Mouse (Mus musculus) forebrain, embryonic 15.5 days (tissue): Measurements from ENCODE around the gene Dmbx1. TPM values are rescaled to one million over a fixed set of nuclear protein-coding genes. Genes with fewer than 3 reads are reported as not detected.

Experiments
- ATAC-seq: fragments of 200-750 bp; cut with Nextera tagmentation; replicated peaks from 2 replicates; pipeline ENCODE4 v1.8.0; 2017; ENCODE audit warnings: mild to moderate bottlenecking, moderate TSS enrichment, moderate library complexity
- H3K27ac ChIP-seq: fragments of 300-500 bp; sonication (generic); replicated peaks from 2 replicates; pipeline ENCODE4 v1.5.1; 2015; ENCODE audit warnings: mild to moderate bottlenecking, inconsistent platforms
- H3K27me3 ChIP-seq: fragments of 300-500 bp; sonication (generic); 2 replicates; pipeline ENCODE4 v1.6.1; 2015; ENCODE audit warnings: inconsistent platforms
- H3K36me3 ChIP-seq: fragments of 300-500 bp; sonication (generic); 2 replicates; pipeline ENCODE4 v1.6.1; 2015; ENCODE audit warnings: mild to moderate bottlenecking, inconsistent platforms
- H3K4me1 ChIP-seq: fragments of 300-500 bp; sonication (generic); 2 replicates; pipeline ENCODE4 v1.6.1; 2015; ENCODE audit warnings: inconsistent platforms
- H3K4me2 ChIP-seq: fragments of 300-500 bp; sonication (generic); replicated peaks from 2 replicates; pipeline ENCODE4 v1.6.1; 2015; ENCODE audit warnings: mild to moderate bottlenecking, inconsistent platforms
- H3K4me3 ChIP-seq: fragments of 300-500 bp; sonication (generic); 2 replicates; pipeline ENCODE4 v1.5.1; 2015; ENCODE audit warnings: mild to moderate bottlenecking, inconsistent platforms
- H3K9ac ChIP-seq: fragments of 300-500 bp; sonication (generic); replicated peaks from 2 replicates; pipeline ENCODE4 v1.6.1; 2015; ENCODE audit warnings: mild to moderate bottlenecking, inconsistent platforms
- H3K9me3 ChIP-seq: fragments of 300-500 bp; sonication (generic); 2 replicates; pipeline ENCODE4 v1.6.1; 2016; ENCODE audit warnings: inconsistent platforms
- WGBS: fragments of 180-500 bp; shearing (Covaris S2); methylation state at CpG from one replicate; pipeline ENCODE4 v1.1.7; 2015; ENCODE audit warnings: mixed read lengths; 5-methylcytosine and 5-hydroxymethylcytosine counted together
- polyA plus RNA-seq: library from polyadenylated mRNA; unstranded; fragments of >200 nt; fragmentation: Nextera tagmentation; extraction: Ambion mirVana; gene quantifications from 2 replicates; pipeline ENCODE4 v1.2.1, GENCODE M21; 2015

The Dmbx1 gene
- polyA plus RNA-seq: 0.23 TPM in 1 of 2 replicates, not detected in the other

DNA sequence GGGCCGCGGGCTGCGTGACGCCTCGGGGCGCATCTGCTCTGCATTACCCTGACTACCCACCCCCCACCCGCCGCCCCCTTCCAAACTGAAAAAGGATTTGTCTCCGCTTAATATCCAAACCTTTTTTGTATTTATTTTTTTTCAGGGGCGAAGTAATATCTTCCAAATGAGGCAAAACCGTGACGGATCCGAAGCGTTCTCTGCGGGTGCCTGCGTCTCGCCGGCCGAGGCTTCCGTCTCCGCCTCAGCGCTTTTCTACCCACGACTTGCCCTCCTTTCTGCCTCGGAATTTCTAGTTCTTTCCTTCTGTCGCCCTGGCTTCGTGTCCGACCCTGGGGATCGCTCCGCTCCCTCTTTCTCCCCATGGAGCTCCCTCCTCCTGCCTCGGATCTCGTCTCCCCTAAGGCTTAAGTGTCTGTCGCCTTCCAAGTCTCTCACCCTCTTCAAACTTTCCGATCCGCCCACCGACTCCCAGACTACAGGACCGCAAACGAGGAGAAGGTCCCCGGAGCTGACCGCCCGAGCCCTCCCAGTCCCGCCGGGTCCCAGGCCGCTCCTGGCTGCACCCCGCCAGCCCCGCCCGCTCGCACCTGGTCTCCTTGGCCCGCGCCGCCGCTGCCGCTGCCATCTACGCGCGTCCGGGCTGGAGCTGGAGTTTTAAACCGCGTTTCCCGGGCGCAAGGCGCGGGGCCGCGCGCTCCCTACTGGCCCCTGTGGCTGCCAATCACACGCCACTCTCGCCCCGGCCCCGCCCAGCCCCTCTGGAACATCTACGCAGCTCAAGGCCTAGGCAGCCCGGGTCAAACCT, at the start of gene Dmbx1:
Gene Dmbx1 (minus strand): TSS at position 632 of the 808 bp plus-strand sequence.
- peak within 1 kb of the TSS; percentile 24 for H3K4me3 ChIP-seq
- H3K9ac ChIP-seq: no peak within 1 kb of the TSS
- H3K9me3 ChIP-seq: no peaks in the 10 kb centered on the region
- no peak within 1 kb of the TSS for H3K27ac ChIP-seq
- peaks cover 23% of the 10 kb centered on the region for H3K4me1 ChIP-seq
- no peaks in the 10 kb centered on the region for H3K36me3 ChIP-seq
- peaks cover 90% of the 10 kb centered on the region for H3K27me3 ChIP-seq
- WGBS: under 1% methylated on average over 71 of the region's 71 CpGs
- ATAC-seq: peak; percentile 33; the same call in 1 of the 2 replicates
- H3K4me2 ChIP-seq: peak within 1 kb of the TSS; percentile 43

GRCm38 (mm10) chr4:115989382-115989781, 49.7 kb upstream of the Dmbx1 start:
- Histone ChIP-seq H3K27me3 (peaks cover 8% of the 10 kb centered on the region; the same call in 1 of the 2 replicates), H3K27ac (no peak overlapping the region), H3K4me1 (no peaks in the 10 kb centered on the region), H3K4me3 (no peak overlapping the region), H3K9ac (no peak overlapping the region), H3K9me3 (0 out of 2 replicates have a peak, but pooled peaks cover 3% of the 10 kb centered on the region), H3K36me3 (no peaks in the 10 kb centered on the region), H3K4me2 (no peak overlapping the region)
- WGBS: 82% methylated on average over 7 of the region's 7 CpGs
- ATAC-seq: no peak

DNA sequence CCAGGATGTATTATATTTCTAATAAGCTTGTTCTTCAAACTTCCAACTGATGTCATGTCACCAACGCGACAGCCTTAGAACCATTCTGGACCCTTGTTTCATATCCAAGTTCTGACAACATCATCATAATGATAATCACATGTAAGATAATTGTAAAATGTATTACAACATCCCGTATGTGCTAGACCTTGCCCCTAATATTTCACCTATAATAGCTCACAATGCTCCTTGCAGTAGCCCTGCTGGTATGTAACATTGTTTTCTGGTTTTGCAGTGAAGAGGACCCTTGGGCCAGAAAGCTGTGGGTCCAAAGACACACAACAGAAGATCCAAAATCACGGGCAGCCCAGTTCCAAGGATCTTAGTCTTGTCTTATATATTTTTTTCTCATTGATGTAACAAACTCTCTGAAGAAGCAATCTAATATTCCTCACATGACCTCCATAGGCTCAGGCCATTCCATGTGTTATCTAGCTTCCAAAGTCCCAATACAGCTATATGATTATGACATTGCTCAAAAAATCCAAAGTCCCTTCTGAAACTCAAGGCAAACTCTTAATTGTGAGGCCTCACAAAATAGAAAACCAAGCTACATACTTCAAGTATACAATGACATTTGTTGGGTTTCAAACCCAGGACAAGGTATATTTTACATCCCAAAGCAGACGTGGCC, 48.3 kb upstream of the Dmbx1 start:
- Histone ChIP-seq H3K36me3 (no peaks in the 10 kb centered on the region), H3K4me3 (no peak overlapping the region), H3K27ac (no peak overlapping the region), H3K9me3 (0 out of 2 replicates have a peak, but pooled peaks cover 3% of the 10 kb centered on the region), H3K4me1 (0 out of 2 replicates have a peak, but pooled peaks cover 2% of the 10 kb centered on the region), H3K9ac (no peak overlapping the region), H3K4me2 (no peak overlapping the region), H3K27me3 (peaks cover 19% of the 10 kb centered on the region)
- WGBS: 79% methylated on average over 5 of the region's 5 CpGs
- no peak for ATAC-seq

DNA sequence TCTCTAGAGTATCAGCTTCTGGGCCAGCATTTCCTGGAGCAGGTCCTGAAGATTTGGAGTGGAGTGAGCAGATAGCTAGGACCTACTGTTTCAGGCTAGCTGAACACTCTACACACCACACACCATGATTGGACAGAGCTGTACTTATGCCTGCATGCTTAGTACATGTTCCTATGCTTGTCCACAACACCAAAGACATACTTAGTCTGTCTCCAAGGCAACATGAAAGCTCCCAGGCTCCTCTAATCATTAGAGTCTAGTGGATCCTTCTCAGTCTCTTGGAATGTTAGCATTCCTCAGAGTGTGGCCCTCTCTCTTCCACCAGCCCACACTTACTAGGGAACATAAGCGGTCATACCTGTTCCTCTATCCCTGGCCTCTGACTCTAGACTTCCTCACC, 47.7 kb upstream of the Dmbx1 start:
- H3K4me1 ChIP-seq: 0 out of 2 replicates have a peak, but pooled peaks cover 2% of the 10 kb centered on the region
- peaks cover 19% of the 10 kb centered on the region for H3K27me3 ChIP-seq
- H3K36me3 ChIP-seq: no peaks in the 10 kb centered on the region
- H3K4me3 ChIP-seq: no peak overlapping the region
- no peak overlapping the region for H3K9ac ChIP-seq
- 0 out of 2 replicates have a peak, but pooled peaks cover 3% of the 10 kb centered on the region for H3K9me3 ChIP-seq
- 87% methylated on average over 1 of the region's 1 CpGs for WGBS
- no peak for ATAC-seq
- H3K4me2 ChIP-seq: no peak overlapping the region
- no peak overlapping the region for H3K27ac ChIP-seq

GRCm38 (mm10) chr4:115984967-115985366, 45.2 kb upstream of the Dmbx1 start:
- Histone ChIP-seq H3K36me3 (no peaks in the 10 kb centered on the region), H3K4me3 (no peak overlapping the region), H3K9me3 (no peaks in the 10 kb centered on the region), H3K27me3 (peaks cover 38% of the 10 kb centered on the region), H3K4me2 (no peak overlapping the region), H3K4me1 (0 out of 2 replicates have a peak, but pooled peaks cover 2% of the 10 kb centered on the region), H3K9ac (no peak overlapping the region), H3K27ac (no peak overlapping the region)
- no peak for ATAC-seq
- 35% methylated on average over 8 of the region's 8 CpGs for WGBS

DNA sequence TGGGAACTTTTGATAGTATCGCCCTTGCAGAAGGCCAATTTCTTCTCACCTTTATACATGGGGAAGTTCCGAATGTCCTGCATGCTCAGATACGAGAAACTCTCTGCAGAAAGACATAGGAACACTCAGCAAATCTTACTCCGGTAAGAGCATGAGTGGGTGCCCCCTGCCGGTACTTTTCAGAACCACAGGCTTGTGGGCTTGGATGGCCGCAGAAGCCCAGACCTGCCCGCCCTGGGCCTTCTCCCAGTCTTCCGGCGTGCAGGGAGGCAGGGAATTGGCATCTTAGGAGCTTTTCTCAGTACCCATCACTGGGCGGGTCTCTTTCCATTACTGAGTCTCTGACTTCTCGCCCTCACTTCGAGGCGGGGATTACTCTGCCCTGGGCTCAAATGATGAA, 44.4 kb upstream of the Dmbx1 start:
- WGBS: 2% methylated on average over 13 of the region's 13 CpGs
- Histone ChIP-seq H3K9ac (no peak overlapping the region), H3K27ac (no peak overlapping the region), H3K4me3 (no peak overlapping the region), H3K36me3 (no peaks in the 10 kb centered on the region), H3K4me1 (peaks cover 10% of the 10 kb centered on the region), H3K9me3 (no peaks in the 10 kb centered on the region), H3K4me2 (no peak overlapping the region), H3K27me3 (peaks cover 47% of the 10 kb centered on the region)
- 0 out of 2 replicates have a peak, but pooled peaks have one; percentile 35 for ATAC-seq

DNA sequence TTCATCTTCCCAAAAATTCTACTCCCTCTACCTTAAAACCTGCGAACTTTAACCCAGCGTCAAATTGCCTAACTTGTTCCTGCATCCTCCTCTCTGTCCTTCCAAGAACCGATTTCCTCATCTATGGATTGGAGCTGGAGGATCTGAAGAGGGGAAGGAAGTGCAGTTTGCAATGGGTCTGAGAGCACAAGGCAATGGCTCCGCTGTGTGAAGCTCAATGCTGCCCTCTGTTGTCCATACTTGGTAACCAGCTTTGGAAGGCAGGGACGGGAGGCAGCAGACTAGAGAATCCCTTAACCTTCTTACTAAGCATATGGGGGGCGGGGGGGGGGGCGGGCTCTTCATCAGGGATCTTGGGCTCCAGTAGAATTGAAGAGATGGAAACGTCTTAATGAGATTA, 41.0 kb upstream of the Dmbx1 start:
- Histone ChIP-seq H3K4me2 (no peak overlapping the region), H3K4me1 (peaks cover 11% of the 10 kb centered on the region), H3K36me3 (no peaks in the 10 kb centered on the region), H3K27me3 (peaks cover 81% of the 10 kb centered on the region), H3K4me3 (no peak overlapping the region), H3K9me3 (no peaks in the 10 kb centered on the region), H3K27ac (no peak overlapping the region), H3K9ac (no peak overlapping the region)
- ATAC-seq: peak; percentile 68
- WGBS: 2% methylated on average over 8 of the region's 8 CpGs

DNA sequence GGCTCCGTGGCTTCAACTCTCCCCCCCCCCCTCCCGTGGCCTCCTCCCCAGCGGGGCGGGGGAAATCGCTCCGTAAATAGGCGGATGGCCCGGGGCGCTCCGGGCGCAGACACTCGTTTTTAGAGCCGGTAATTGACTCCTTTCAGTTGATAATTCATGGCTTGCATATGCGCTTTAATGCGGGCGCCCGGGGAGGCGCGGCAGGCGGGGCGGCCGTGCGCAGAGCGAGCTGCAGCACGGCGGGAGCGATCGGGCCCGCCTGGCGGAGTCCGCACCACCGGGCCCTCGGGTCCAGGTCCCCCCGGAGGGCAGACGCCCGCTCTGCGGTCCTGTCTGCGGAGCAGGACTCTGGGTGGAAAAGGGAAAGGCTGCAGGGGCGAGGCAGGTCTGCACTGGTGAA, 39.7 kb upstream of the Dmbx1 start:
- no peaks in the 10 kb centered on the region for H3K9me3 ChIP-seq
- H3K4me1 ChIP-seq: peaks cover 11% of the 10 kb centered on the region
- peak overlapping the region; percentile 37 for H3K9ac ChIP-seq
- peaks cover 83% of the 10 kb centered on the region for H3K27me3 ChIP-seq
- H3K36me3 ChIP-seq: no peaks in the 10 kb centered on the region
- under 1% methylated on average over 39 of the region's 39 CpGs for WGBS
- ATAC-seq: peak; percentile 56
- peak overlapping the region; percentile 32 for H3K4me3 ChIP-seq
- H3K27ac ChIP-seq: no peak overlapping the region
- H3K4me2 ChIP-seq: peak overlapping the region; percentile 61

DNA sequence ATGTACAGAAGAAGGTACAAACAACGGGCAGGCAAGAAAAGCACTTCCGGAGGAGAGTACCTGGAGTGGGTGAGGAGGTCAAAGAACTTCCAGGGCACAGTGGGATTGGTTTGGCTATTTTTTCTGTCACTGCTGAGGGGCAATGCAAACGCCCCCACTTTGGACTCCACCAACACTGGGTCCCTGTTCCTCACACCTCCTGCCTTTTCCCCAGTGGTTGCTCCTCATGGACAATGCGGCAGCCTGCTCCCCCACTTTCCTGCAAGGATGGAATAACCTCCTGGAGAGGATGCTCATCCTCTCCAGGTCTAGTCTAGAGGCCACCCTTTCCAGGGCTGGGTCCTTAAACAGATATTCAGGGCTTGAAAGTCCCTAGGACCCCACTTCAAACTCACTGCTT, 39.2 kb upstream of the Dmbx1 start:
- Histone ChIP-seq H3K4me1 (peaks cover 9% of the 10 kb centered on the region), H3K27ac (no peak overlapping the region), H3K36me3 (no peaks in the 10 kb centered on the region), H3K4me3 (peak overlapping the region; percentile 32; the same call in 1 of the 2 replicates), H3K9me3 (no peaks in the 10 kb centered on the region), H3K4me2 (peak overlapping the region; percentile 61), H3K9ac (no peak overlapping the region), H3K27me3 (peaks cover 84% of the 10 kb centered on the region)
- WGBS: 6% methylated on average over 4 of the region's 4 CpGs
- ATAC-seq: no peak

GRCm38 (mm10) chr4:115972543-115972942, 32.8 kb upstream of the Dmbx1 start:
- WGBS: 62% methylated on average over 24 of the region's 24 CpGs
- ATAC-seq: no peak
- Histone ChIP-seq H3K9ac (no peak overlapping the region), H3K27me3 (peaks cover 77% of the 10 kb centered on the region), H3K4me1 (no peaks in the 10 kb centered on the region), H3K9me3 (no peaks in the 10 kb centered on the region), H3K36me3 (no peaks in the 10 kb centered on the region), H3K4me3 (no peak overlapping the region), H3K4me2 (no peak overlapping the region), H3K27ac (no peak overlapping the region)

DNA sequence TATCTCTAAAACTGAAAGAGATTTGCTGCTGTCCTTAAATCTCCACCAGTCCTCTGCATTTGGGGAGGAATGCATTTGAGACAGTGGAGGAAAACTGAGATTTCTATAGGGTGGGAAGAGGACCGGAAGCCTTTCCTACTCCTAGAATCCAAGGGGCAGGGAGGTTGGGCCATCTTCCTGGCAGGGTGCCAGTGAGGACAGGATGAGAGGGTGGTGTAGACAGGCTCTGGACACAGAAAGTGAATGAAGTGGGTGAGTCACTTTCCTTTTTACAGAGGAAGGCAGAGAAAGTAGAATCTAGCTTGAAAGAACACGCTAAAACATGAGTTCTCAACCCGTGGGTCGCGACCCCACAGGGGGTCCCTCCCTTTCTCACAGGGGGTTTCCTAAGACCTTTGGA, 24.7 kb upstream of the Dmbx1 start:
- 13% methylated on average over 5 of the region's 5 CpGs for WGBS
- no peak for ATAC-seq
- H3K36me3 ChIP-seq: no peaks in the 10 kb centered on the region

GRCm38 (mm10) chr4:115963751-115964150, 24.0 kb upstream of the Dmbx1 start:
- H3K27ac ChIP-seq: no peak overlapping the region
- no peaks in the 10 kb centered on the region for H3K9me3 ChIP-seq
- peaks cover 81% of the 10 kb centered on the region for H3K27me3 ChIP-seq
- H3K36me3 ChIP-seq: no peaks in the 10 kb centered on the region
- H3K4me1 ChIP-seq: peaks cover 12% of the 10 kb centered on the region
- H3K4me2 ChIP-seq: no peak overlapping the region
- ATAC-seq: no peak
- WGBS: 6% methylated on average over 6 of the region's 6 CpGs
- no peak overlapping the region for H3K9ac ChIP-seq
- peak overlapping the region; percentile 61; the same call in 1 of the 2 replicates for H3K4me3 ChIP-seq

More for the DNA sequence above, 24.7 kb upstream of the Dmbx1 start:
- Histone ChIP-seq H3K4me3 (no peak overlapping the region), H3K4me1 (peaks cover 12% of the 10 kb centered on the region), H3K9ac (no peak overlapping the region), H3K4me2 (no peak overlapping the region), H3K27me3 (peaks cover 88% of the 10 kb centered on the region), H3K27ac (no peak overlapping the region), H3K9me3 (no peaks in the 10 kb centered on the region)
